Mouse (Mus musculus): ENCODE data around the gene Hs3st1. TPM values are rescaled to one million over a fixed set of nuclear protein-coding genes. Genes with fewer than 3 reads are reported as not detected.

Hs3st1 gene
- polyA plus RNA-seq, 1 experiment from 2014 or later = 9.0 TPM

- no peak overlapping the region for H3K4me3 ChIP-seq (ENCODE audit: low read depth, low read length)
- 78% methylated on average over 3 of the region's 3 CpGs for WGBS
- no peaks in the 10 kb centered on the region for H3K36me3 ChIP-seq (ENCODE audit: control insufficient read depth, insufficient read depth, low read length)
- H3K4me2 ChIP-seq (replicated peaks; ENCODE audit: low read depth, low read length) = no peak overlapping the region
- H3K4me1 ChIP-seq (ENCODE audit: control insufficient read depth, insufficient read depth, low read length) = no peaks in the 10 kb centered on the region
- H3K27ac ChIP-seq (ENCODE audit: low read length) = no peak overlapping the region
- H3K27me3 ChIP-seq (ENCODE audit: control insufficient read depth, insufficient read depth, low read length) = no peaks in the 10 kb centered on the region
- no peak for ATAC-seq (ENCODE audit: insufficient number of reproducible peaks, insufficient read depth, low FRiP score, low read depth)
- no peaks in the 10 kb centered on the region for H3K9me3 ChIP-seq (ENCODE audit: control insufficient read depth, low read depth, low read length)
- no peak overlapping the region for H3K9ac ChIP-seq (replicated peaks; ENCODE audit: low read depth, low read length)
Observed at GRCm38 (mm10) chr5:39636090-39636489, 119.2 kb downstream of the Hs3st1 start.

- no peaks in the 10 kb centered on the region for H3K4me1 ChIP-seq (ENCODE audit: control insufficient read depth, insufficient read depth, low read length)
- no peaks in the 10 kb centered on the region for H3K27me3 ChIP-seq (ENCODE audit: control insufficient read depth, insufficient read depth, low read length)
- ATAC-seq (ENCODE audit: insufficient number of reproducible peaks, insufficient read depth, low FRiP score, low read depth) = no peak
- H3K9ac ChIP-seq (replicated peaks; ENCODE audit: low read depth, low read length) = no peak overlapping the region
- no peaks in the 10 kb centered on the region for H3K9me3 ChIP-seq (ENCODE audit: control insufficient read depth, low read depth, low read length)
- WGBS = 84% methylated on average over 8 of the region's 8 CpGs
- H3K4me3 ChIP-seq (ENCODE audit: low read depth, low read length) = no peak overlapping the region
- no peaks in the 10 kb centered on the region for H3K36me3 ChIP-seq (ENCODE audit: control insufficient read depth, insufficient read depth, low read length)
- no peak overlapping the region for H3K27ac ChIP-seq (ENCODE audit: low read length)
- no peak overlapping the region for H3K4me2 ChIP-seq (replicated peaks; ENCODE audit: low read depth, low read length)
Observed at GRCm38 (mm10) chr5:39634300-39635047, 120.8 kb downstream of the Hs3st1 start.

GRCm38 (mm10) chr5:39633206-39633605 lies 122.1 kb downstream of the Hs3st1 start:
- no peaks in the 10 kb centered on the region for H3K27me3 ChIP-seq (ENCODE audit: control insufficient read depth, insufficient read depth, low read length)
- no peaks in the 10 kb centered on the region for H3K9me3 ChIP-seq (ENCODE audit: control insufficient read depth, low read depth, low read length)
- 57% methylated on average over 1 of the region's 1 CpGs for WGBS
- H3K4me3 ChIP-seq (ENCODE audit: low read depth, low read length) = no peak overlapping the region
- no peak overlapping the region for H3K4me2 ChIP-seq (replicated peaks; ENCODE audit: low read depth, low read length)
- no peak for ATAC-seq (ENCODE audit: insufficient number of reproducible peaks, insufficient read depth, low FRiP score, low read depth)
- H3K4me1 ChIP-seq (ENCODE audit: control insufficient read depth, insufficient read depth, low read length) = no peaks in the 10 kb centered on the region
- no peak overlapping the region for H3K9ac ChIP-seq (replicated peaks; ENCODE audit: low read depth, low read length)
- H3K36me3 ChIP-seq (ENCODE audit: control insufficient read depth, insufficient read depth, low read length) = no peaks in the 10 kb centered on the region
- H3K27ac ChIP-seq (ENCODE audit: low read length) = no peak overlapping the region

GRCm38 (mm10) chr5:39630841-39631240 lies 124.4 kb downstream of the Hs3st1 start:
- H3K27ac ChIP-seq (ENCODE audit: low read length) = no peak overlapping the region
- H3K27me3 ChIP-seq (ENCODE audit: control insufficient read depth, insufficient read depth, low read length) = no peaks in the 10 kb centered on the region
- no peaks in the 10 kb centered on the region for H3K9me3 ChIP-seq (ENCODE audit: control insufficient read depth, low read depth, low read length)
- ATAC-seq (ENCODE audit: insufficient number of reproducible peaks, insufficient read depth, low FRiP score, low read depth) = no peak
- H3K4me1 ChIP-seq (ENCODE audit: control insufficient read depth, insufficient read depth, low read length) = no peaks in the 10 kb centered on the region
- 91% methylated on average over 5 of the region's 5 CpGs for WGBS
- no peak overlapping the region for H3K9ac ChIP-seq (replicated peaks; ENCODE audit: low read depth, low read length)
- no peak overlapping the region for H3K4me2 ChIP-seq (replicated peaks; ENCODE audit: low read depth, low read length)
- no peak overlapping the region for H3K4me3 ChIP-seq (ENCODE audit: low read depth, low read length)
- H3K36me3 ChIP-seq (ENCODE audit: control insufficient read depth, insufficient read depth, low read length) = no peaks in the 10 kb centered on the region

- H3K9me3 ChIP-seq (ENCODE audit: control insufficient read depth, low read depth, low read length) = no peaks in the 10 kb centered on the region
- no peak overlapping the region for H3K4me3 ChIP-seq (ENCODE audit: low read depth, low read length)
- 58% methylated on average over 8 of the region's 8 CpGs for WGBS
- no peak for ATAC-seq (ENCODE audit: insufficient number of reproducible peaks, insufficient read depth, low FRiP score, low read depth)
- no peak overlapping the region for H3K9ac ChIP-seq (replicated peaks; ENCODE audit: low read depth, low read length)
- no peaks in the 10 kb centered on the region for H3K27me3 ChIP-seq (ENCODE audit: control insufficient read depth, insufficient read depth, low read length)
- no peak overlapping the region for H3K4me2 ChIP-seq (replicated peaks; ENCODE audit: low read depth, low read length)
- H3K36me3 ChIP-seq (ENCODE audit: control insufficient read depth, insufficient read depth, low read length) = no peaks in the 10 kb centered on the region
- H3K4me1 ChIP-seq (ENCODE audit: control insufficient read depth, insufficient read depth, low read length) = no peaks in the 10 kb centered on the region
- no peak overlapping the region for H3K27ac ChIP-seq (ENCODE audit: low read length)
Observed at GRCm38 (mm10) chr5:39625037-39625473, 130.2 kb downstream of the Hs3st1 start.

- Histone ChIP-seq H3K4me2 (replicated peaks; ENCODE audit: low read depth, low read length) (no peak overlapping the region), H3K9me3 (ENCODE audit: control insufficient read depth, low read depth, low read length) (no peaks in the 10 kb centered on the region), H3K4me3 (ENCODE audit: low read depth, low read length) (no peak overlapping the region), H3K9ac (replicated peaks; ENCODE audit: low read depth, low read length) (no peak overlapping the region), H3K4me1 (ENCODE audit: control insufficient read depth, insufficient read depth, low read length) (no peaks in the 10 kb centered on the region), H3K27ac (ENCODE audit: low read length) (no peak overlapping the region), H3K36me3 (ENCODE audit: control insufficient read depth, insufficient read depth, low read length) (no peaks in the 10 kb centered on the region), H3K27me3 (ENCODE audit: control insufficient read depth, insufficient read depth, low read length) (no peaks in the 10 kb centered on the region)
- WGBS = 67% methylated on average over 4 of the region's 4 CpGs
- ATAC-seq (ENCODE audit: insufficient number of reproducible peaks, insufficient read depth, low FRiP score, low read depth) = no peak
Observed at GRCm38 (mm10) chr5:39624218-39624590, 131.1 kb downstream of the Hs3st1 start.

GRCm38 (mm10) chr5:39623304-39624217 lies 131.7 kb downstream of the Hs3st1 start:
- ATAC-seq (ENCODE audit: insufficient number of reproducible peaks, insufficient read depth, low FRiP score, low read depth) = no peak
- H3K27me3 ChIP-seq (ENCODE audit: control insufficient read depth, insufficient read depth, low read length) = no peaks in the 10 kb centered on the region
- 76% methylated on average over 13 of the region's 13 CpGs for WGBS
- no peak overlapping the region for H3K9ac ChIP-seq (replicated peaks; ENCODE audit: low read depth, low read length)
- no peak overlapping the region for H3K4me2 ChIP-seq (replicated peaks; ENCODE audit: low read depth, low read length)
- H3K36me3 ChIP-seq (ENCODE audit: control insufficient read depth, insufficient read depth, low read length) = no peaks in the 10 kb centered on the region
- H3K4me3 ChIP-seq (ENCODE audit: low read depth, low read length) = no peak overlapping the region
- H3K27ac ChIP-seq (ENCODE audit: low read length) = no peak overlapping the region
- no peaks in the 10 kb centered on the region for H3K4me1 ChIP-seq (ENCODE audit: control insufficient read depth, insufficient read depth, low read length)
- no peaks in the 10 kb centered on the region for H3K9me3 ChIP-seq (ENCODE audit: control insufficient read depth, low read depth, low read length)

- Histone ChIP-seq H3K4me1 (ENCODE audit: control insufficient read depth, insufficient read depth, low read length) (no peaks in the 10 kb centered on the region), H3K4me2 (replicated peaks; ENCODE audit: low read depth, low read length) (no peak overlapping the region), H3K36me3 (ENCODE audit: control insufficient read depth, insufficient read depth, low read length) (no peaks in the 10 kb centered on the region), H3K9ac (replicated peaks; ENCODE audit: low read depth, low read length) (no peak overlapping the region), H3K27ac (ENCODE audit: low read length) (peak overlapping the region; percentile 41; the same call in 1 of the 2 replicates), H3K9me3 (ENCODE audit: control insufficient read depth, low read depth, low read length) (no peaks in the 10 kb centered on the region), H3K27me3 (ENCODE audit: control insufficient read depth, insufficient read depth, low read length) (no peaks in the 10 kb centered on the region), H3K4me3 (ENCODE audit: low read depth, low read length) (no peak overlapping the region)
- peak; percentile 64 for ATAC-seq (ENCODE audit: insufficient number of reproducible peaks, insufficient read depth, low FRiP score, low read depth)
- 78% methylated on average over 3 of the region's 3 CpGs for WGBS
Observed at GRCm38 (mm10) chr5:39620206-39620866, 134.9 kb downstream of the Hs3st1 start.

Data from stomach, embryonic 14.5 days (tissue).